Mouse (Mus musculus): Measurements from ENCODE around the gene Stard10.

DNA sequence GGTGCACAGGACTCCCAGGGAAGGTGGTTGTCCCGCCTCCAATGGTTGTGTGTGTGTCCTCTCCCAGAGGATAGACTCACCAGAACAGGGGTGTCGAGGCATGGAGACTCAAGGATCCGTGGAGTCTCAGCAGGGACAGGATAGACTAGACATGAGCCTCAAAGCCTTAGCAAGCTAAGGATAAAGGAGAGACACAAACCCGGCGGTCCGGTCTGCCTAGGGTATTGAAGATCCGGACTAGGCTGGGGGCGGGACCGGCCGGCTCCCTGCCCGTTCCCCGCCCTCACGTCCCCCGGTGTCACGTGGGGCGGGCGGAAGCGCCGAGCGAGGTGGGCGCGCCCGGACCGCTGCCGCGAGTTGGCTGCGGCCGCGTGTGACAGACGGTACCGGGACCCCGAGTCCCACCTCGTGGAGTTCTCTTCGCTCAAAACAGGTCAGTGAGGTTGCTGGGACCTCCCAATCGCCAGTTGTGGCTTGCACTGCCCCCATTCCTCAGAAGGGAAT is 30.9 kb downstream of the Stard10 start, which contains the start of gene Arap1:
- TF ChIP-seq CTCF (IDR thresholded peaks at IDR 0.05; ENCODE audit: control insufficient read depth, insufficient read depth, insufficient read length) (no peak), USF1 (IDR thresholded peaks at IDR 0.05; ENCODE audit: low read depth) (peak; percentile 84), MYOD1 (IDR thresholded peaks at IDR 0.05; ENCODE audit: control insufficient read depth, insufficient read length, low read depth) (no peak), CEBPB (IDR thresholded peaks at IDR 0.05; ENCODE audit: low read depth) (no peak), MAX (IDR thresholded peaks at IDR 0.05) (no peak), FOSL1 (IDR thresholded peaks at IDR 0.05; ENCODE audit: insufficient read depth, low read length, poor library complexity, severe bottlenecking) (no peak), MYOG (IDR thresholded peaks at IDR 0.05; ENCODE audit: control insufficient read depth, extremely low read depth, insufficient read length) (no peak)

Measured in C2C12 (cell line).